Mouse (Mus musculus) activated CD4-positive, CD25-positive, alpha-beta regulatory T cell, adult 9 weeks (primary cell): Measurements from ENCODE around the gene Pom121l12. TPM values are rescaled to one million over a fixed set of nuclear protein-coding genes. Genes with fewer than 3 reads are reported as not detected.

Source experiments
- polyA plus RNA-seq: library from polyadenylated mRNA; unstranded; fragments of 100-300 nt; shearing (Covaris generic); gene quantifications from one replicate; pipeline ENCODE4 v1.2.1, GENCODE M21; 2017

Gene Pom121l12
- polyA plus RNA-seq, result not detected

GRCm38 (mm10) chr11:14598976-14599375 lies at the start of gene Pom121l12:
TSS of gene Pom121l12 (plus strand) at chr11:14599276.

